Mouse (Mus musculus) megakaryocyte-erythroid progenitor cell, adult 5 weeks (primary cell): ENCODE measurements around the gene 4632433K11Rik. TPM values are rescaled to one million over a fixed set of nuclear protein-coding genes. Genes with fewer than 3 reads are reported as not detected.

Experiments
- polyA plus RNA-seq: library from polyadenylated mRNA; stranded (reverse); fragments of >175 nt; gene quantifications from 2 replicates; pipeline ENCODE4 v1.2.3, GENCODE M21; 2012

4632433K11Rik gene
- polyA plus RNA-seq: not detected in 2 replicates

GRCm38 (mm10) chr7:5033818-5034217 lies at the start of gene 4632433K11Rik:
Gene 4632433K11Rik, plus strand, starts transcription at chr7:5034118.

GRCm38 (mm10) chr7:4996003-4996895 lies 37.7 kb upstream of the 4632433K11Rik start, which contains the start of gene Zfp579:
Gene Zfp579, minus strand, starts transcription at chr7:4996158.

GRCm38 (mm10) chr7:5014251-5015117 lies 19.4 kb upstream of the 4632433K11Rik start, which contains the start of the genes Zfp524 and Fiz1:
Gene Zfp524, plus strand, starts transcription at chr7:5014415.
Gene Fiz1, minus strand, starts transcription at chr7:5014697.

GRCm38 (mm10) chr7:5015118-5016001 lies 18.6 kb upstream of the 4632433K11Rik start, which contains the start of gene Gm44973:
Gene Gm44973, plus strand, starts transcription at chr7:5015496.

GRCm38 (mm10) chr7:5020000-5020681 lies 13.8 kb upstream of the 4632433K11Rik start, which contains the start of the genes Zfp865 and Ccdc106:
Gene Zfp865, plus strand, starts transcription at chr7:5020376.
Gene Ccdc106, plus strand, starts transcription at chr7:5020553.

GRCm38 (mm10) chr7:5038109-5038732 lies 4.3 kb downstream of the 4632433K11Rik start, which contains the start of gene Zfp784:
Gene Zfp784, minus strand, starts transcription at chr7:5038446.

GRCm38 (mm10) chr7:5051193-5052192 lies 17.6 kb downstream of the 4632433K11Rik start, which contains the start of gene Zfp580:
Gene Zfp580, plus strand, starts transcription at chr7:5051538.

GRCm38 (mm10) chr7:5061774-5062359 lies 27.9 kb downstream of the 4632433K11Rik start, which contains the start of gene U2af2:
Gene U2af2, plus strand, starts transcription at chr7:5062143.

GRCm38 (mm10) chr7:5080010-5080751 lies 46.3 kb downstream of the 4632433K11Rik start, which contains the start of gene Epn1:
Gene Epn1, plus strand, starts transcription at chr7:5080235.

Other genes with a start within 250 kb of the 4632433K11Rik start
- gene Tmem238, start 244.5 kb upstream of the 4632433K11Rik start, polyA plus RNA-seq: 57.5 and 58.8 TPM in 2 replicates
- 10,504 and 11,093 TPM in 2 replicates for gene Rpl28, start 241.2 kb upstream of the 4632433K11Rik start, polyA plus RNA-seq
- gene Ube2s, start 221.5 kb upstream of the 4632433K11Rik start, polyA plus RNA-seq: 251 TPM in 2 replicates
- gene Shisa7, start 189.4 kb upstream of the 4632433K11Rik start, polyA plus RNA-seq: 0.24 and 0.79 TPM in 2 replicates
- gene Isoc2b, start 163.9 kb upstream of the 4632433K11Rik start, polyA plus RNA-seq: 7.7 and 11.8 TPM in 2 replicates
- 27.0 and 29.3 TPM in 2 replicates for gene Isoc2a, start 157.0 kb upstream of the 4632433K11Rik start, polyA plus RNA-seq
- gene Gm36210, start 127.6 kb upstream of the 4632433K11Rik start, polyA plus RNA-seq: 0.09 and 0.28 TPM in 2 replicates
- 76.1 and 85.0 TPM in 2 replicates for gene Zfp628, start 118.9 kb upstream of the 4632433K11Rik start, polyA plus RNA-seq
- 1.3 and 1.9 TPM in 2 replicates for gene Nat14, start 112.1 kb upstream of the 4632433K11Rik start, polyA plus RNA-seq
- 0.08 and 0.10 TPM in 2 replicates for gene Ssc5d, start 108.3 kb upstream of the 4632433K11Rik start, polyA plus RNA-seq
- 0.04 and 0.17 TPM in 2 replicates for gene Sbk2, start 69.7 kb upstream of the 4632433K11Rik start, polyA plus RNA-seq
- gene Sbk3, start 63.0 kb upstream of the 4632433K11Rik start, polyA plus RNA-seq: not detected in 2 replicates
- 53.1 and 73.1 TPM in 2 replicates for gene Zfp579, start 38.0 kb upstream of the 4632433K11Rik start, polyA plus RNA-seq
- 49.6 and 56.4 TPM in 2 replicates for gene Zfp524, start 19.7 kb upstream of the 4632433K11Rik start, polyA plus RNA-seq
- 55.3 and 63.3 TPM in 2 replicates for gene Fiz1, start 19.4 kb upstream of the 4632433K11Rik start, polyA plus RNA-seq
- not detected in 2 replicates for gene Gm44973, start 18.6 kb upstream of the 4632433K11Rik start, polyA plus RNA-seq
- gene Zfp865, start 13.7 kb upstream of the 4632433K11Rik start, polyA plus RNA-seq: 75.2 and 76.9 TPM in 2 replicates
- gene Ccdc106, start 13.6 kb upstream of the 4632433K11Rik start, polyA plus RNA-seq: 0.83 and 1.2 TPM in 2 replicates
- 1.3 and 2.7 TPM in 2 replicates for gene Zfp784, start 4.3 kb downstream of the 4632433K11Rik start, polyA plus RNA-seq
- gene Zfp580, start 17.4 kb downstream of the 4632433K11Rik start, polyA plus RNA-seq: 36.3 and 49.1 TPM in 2 replicates
- 486 and 623 TPM in 2 replicates for gene U2af2, start 28.0 kb downstream of the 4632433K11Rik start, polyA plus RNA-seq
- 527 and 560 TPM in 2 replicates for gene Epn1, start 46.1 kb downstream of the 4632433K11Rik start, polyA plus RNA-seq
- gene Rfpl4, start 82.8 kb downstream of the 4632433K11Rik start, polyA plus RNA-seq: not detected in 2 replicates
- gene Rasl2-9, start 91.8 kb downstream of the 4632433K11Rik start, polyA plus RNA-seq: 0.11 TPM in 1 of 2 replicates, not detected in the other
- gene Vmn1r55, start 115.6 kb downstream of the 4632433K11Rik start, polyA plus RNA-seq: not detected in 2 replicates
- gene Vmn1r56, start 162.6 kb downstream of the 4632433K11Rik start, polyA plus RNA-seq: not detected in 2 replicates
- not detected in 2 replicates for gene Vmn1r57, start 184.4 kb downstream of the 4632433K11Rik start, polyA plus RNA-seq